Mouse (Mus musculus) A20 (cell line): ENCODE results near the gene Pygm.

ENCODE experiments used
- DNase-seq: peaks from one replicate; pipeline ENCODE4 v3.0.0-alpha.2; 2011; ENCODE audit warnings: low read depth, low spot score

Gene Pygm

GRCm38 (mm10) chr19:6352107-6352505 lies 32.1 kb upstream of the Pygm start:
- peak; percentile 76 for DNase-seq

DNA sequence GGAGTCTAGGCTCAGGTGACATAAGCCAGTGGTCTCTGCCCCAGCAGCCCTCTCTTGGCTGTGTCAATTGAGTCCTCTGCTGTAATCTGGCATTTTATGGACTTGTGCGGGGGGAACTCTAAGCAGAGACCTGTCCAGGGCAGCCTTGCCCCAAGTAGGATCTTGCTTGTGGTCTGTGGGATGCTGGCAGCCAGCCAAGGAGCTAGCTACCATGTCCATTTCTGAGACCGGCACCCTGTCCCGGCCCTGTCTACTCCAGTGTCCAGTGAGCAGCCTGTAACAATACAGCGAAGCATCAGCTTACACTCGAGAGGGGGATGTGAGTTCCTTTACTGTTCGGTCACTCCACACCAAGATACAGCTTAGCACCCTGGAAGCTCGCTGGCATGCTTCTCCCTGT lies 30.2 kb upstream of the Pygm start:
- no peak for DNase-seq

- DNase-seq: no peak
Observed at GRCm38 (mm10) chr19:6361291-6361690, 22.9 kb upstream of the Pygm start.

DNA sequence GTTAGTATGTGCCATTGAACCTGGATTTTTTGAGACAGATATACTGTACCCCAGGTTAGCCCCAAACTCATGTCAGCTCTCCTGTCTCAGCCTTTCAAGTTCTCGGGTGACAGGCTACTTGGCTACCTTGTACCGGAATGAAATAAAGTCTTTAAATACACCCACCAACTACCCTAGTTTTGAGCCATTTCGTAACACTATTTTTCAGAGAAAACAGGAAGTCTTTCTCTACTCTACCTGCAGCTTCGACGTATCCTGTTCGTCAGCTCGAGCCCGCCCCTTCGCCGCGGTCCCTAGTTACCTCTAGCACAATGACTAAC lies 21.1 kb upstream of the Pygm start:
- DNase-seq: no peak

DNA sequence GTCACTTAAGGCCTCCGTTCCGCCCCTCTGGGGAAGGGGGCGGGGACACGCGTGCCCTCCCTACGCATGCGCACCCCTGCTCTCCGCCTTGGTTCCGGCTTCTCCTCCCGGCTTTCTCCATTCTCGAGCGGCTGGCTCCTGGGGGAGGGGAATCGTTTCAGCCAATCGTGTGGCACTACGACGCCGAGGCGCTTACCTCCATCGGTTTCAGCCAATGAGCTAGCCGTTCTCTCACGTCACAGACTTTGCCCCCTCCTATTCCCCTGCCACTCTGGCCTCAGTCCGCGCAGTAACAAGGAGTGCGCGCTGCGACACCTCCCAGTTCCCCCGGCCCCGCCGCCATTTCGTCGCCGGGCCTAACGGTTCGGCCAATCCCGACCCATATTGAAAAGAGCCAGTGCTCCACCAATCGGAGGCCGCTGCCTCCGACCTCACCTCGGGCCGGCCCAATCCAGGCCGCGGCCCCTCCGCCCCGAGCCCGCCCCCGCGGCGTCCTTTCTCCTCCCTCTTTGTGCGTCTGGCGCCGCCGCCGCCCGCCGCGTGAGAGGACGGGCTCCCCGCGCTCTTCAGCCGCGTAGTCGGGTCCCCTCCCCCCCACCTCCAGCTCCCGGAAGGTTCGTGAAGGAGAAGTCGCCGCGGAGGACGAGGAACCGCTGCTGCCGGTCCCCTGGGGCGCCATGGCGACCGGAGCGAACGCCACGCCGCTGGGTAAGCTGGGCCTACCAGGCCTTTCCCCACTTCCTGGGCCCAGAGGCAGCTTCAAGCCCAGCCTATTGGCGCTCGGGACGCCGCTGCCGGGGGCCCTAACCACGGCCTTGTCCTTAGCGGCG lies 20.6 kb upstream of the Pygm start, which contains the start of gene Sf1:
Sf1 (plus strand) TSS at position 280 of the 830 bp plus-strand sequence.
- DNase-seq: peak; percentile 100

- DNase-seq: peak; percentile 93
Observed at GRCm38 (mm10) chr19:6364317-6364725, 19.9 kb upstream of the Pygm start.

DNA sequence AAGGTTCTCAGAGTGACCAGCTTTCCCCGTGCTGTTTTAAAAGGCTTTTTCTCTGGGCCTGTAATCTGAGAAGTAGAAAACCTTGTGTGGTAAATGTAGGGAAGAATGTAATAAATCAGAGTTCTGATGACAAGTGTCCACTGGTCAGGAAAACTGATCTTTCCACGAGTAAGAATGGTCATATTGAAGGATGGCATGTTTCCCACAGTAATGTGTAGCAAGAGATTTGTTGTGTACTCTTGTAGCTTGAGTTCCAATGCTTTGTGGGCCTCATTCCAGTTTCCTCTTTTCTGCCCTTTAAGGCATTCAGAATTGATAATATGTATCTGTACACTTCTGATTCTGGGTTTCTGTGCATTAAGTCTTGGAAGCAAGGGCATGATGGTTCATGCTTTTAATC lies 19.4 kb upstream of the Pygm start:
- DNase-seq: no peak

- DNase-seq: no peak
Observed at GRCm38 (mm10) chr19:6370175-6370574, 14.0 kb upstream of the Pygm start.

GRCm38 (mm10) chr19:6372433-6372832 lies 11.8 kb upstream of the Pygm start:
- DNase-seq: no peak

DNA sequence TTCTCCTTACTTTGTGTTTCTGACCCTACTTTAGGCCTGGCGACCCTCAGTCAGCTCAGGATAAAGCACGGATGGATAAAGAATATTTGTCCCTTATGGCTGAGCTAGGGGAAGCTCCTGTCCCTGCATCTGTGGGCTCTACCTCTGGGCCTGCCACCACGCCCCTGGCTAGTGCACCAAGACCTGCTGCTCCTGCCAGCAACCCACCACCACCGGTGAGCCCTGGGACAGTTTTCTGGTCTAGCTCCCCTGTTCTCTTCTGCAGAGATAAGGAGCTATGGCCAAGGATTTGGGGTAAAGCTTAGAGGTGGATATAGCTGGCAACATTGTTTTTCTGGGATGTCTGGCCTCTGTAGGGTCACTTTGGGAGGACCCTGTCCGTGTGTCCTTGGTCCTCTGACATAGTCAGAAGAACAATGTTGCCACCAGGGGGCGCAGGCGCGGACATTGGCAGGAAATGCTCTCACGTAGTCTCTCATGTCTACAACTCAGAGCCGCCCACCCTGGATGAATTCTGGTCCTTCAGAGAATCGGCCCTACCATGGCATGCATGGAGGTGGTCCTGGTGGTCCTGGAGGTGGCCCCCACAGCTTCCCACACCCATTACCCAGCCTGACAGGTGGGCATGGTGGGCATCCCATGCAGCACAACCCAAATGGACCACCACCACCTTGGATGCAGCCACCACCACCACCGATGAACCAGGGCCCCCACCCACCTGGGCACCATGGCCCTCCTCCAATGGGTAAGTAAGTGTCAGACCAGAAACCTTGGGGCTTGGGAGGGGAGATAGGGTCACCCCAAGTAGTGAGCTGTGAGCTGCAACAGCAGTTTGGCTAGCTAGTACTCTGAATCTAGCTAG lies 10.4 kb upstream of the Pygm start:
- DNase-seq: peak; percentile 65

- DNase-seq: no peak
Observed at GRCm38 (mm10) chr19:6374571-6374970, 9.6 kb upstream of the Pygm start.

DNA sequence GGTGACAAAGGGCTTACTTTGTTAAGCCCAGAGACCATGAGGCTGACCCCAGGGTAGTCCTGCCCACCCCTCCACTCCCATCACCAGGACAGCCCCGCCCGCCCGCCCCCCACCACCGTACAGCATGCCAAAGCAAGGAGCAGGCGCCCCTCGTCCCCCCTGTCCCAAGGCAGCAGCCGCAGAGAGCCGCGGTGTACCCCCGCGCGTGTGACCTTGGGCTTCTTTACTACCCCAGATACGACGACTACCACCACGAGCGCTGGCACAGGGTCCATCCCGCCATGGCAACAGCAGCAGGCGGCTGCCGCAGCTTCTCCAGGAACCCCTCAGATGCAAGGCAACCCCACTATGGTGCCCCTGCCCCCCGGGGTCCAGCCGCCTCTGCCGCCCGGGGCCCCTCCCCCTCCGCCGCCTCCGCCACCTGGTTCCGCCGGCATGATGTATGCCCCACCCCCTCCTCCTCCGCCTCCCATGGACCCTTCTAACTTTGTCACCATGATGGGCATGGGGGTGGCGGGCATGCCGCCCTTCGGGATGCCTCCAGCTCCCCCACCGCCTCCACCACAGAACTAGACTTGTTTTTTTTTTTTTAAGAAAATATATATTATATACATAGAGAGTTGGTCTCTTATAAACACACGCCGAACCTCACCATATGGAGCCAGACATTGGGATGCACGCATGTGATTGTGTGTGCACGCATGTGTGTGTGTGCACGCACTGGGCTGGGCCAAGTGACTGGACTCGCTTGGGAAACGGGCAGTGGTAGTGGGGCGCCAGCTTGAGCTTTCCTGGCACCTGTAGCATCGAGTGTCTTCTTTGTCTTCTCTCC lies 8.6 kb upstream of the Pygm start:
- DNase-seq: no peak

GRCm38 (mm10) chr19:6376255-6376564 lies 8.0 kb upstream of the Pygm start:
- no peak for DNase-seq

DNA sequence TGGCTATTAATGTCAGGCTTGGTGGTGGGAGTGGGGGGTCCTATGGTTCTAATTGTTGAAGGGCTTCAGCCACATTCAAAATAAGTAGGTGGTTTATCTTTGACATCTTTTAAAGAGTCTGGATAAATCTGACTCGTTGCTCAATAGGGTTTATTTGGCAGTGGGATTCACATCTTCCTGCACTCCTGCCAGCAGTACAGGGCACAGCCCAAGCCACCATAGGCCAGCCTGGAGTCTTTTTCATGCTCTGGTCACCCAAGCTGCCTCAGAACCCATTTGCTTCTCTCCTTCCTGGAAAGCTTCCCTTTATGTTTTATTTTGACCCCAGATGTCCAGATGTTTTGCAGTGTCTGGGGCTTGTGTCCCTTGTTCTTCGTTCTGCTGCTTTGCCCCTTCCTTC lies 7.6 kb upstream of the Pygm start:
- no peak for DNase-seq

DNA sequence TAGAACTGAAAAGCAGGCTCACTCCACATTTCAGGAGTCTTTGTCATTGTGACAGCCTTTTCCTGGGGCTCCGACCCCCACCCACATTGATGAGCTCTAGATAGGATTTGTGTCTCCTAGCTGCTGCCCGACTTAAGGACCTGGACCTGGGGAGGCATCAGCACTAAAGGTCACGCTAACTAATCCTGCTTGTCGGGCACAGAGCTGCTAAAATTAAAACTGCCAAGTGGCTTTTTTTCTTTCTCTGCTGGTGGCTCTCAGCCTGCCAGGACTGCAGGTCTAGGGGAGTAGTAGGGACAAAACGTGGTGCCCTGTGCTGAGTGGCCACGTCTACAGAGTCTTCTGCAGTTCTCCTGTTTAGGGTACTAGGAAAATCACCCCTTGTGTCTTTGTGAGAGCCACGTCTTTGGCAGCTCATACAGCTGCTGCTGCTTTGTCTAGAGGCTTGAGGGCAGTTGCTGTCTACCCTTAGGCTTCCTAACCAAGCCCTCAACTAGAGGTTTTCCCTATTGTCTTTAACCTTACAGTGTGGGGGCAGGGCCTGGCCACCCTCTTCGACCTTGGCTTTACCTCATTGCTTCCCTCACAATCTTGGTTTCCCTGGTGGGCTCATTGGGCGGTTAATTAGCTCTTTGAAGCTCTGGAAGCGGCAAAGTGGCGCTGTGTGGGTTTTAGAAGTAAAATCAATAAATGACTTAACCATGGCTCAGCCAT lies 6.7 kb upstream of the Pygm start:
- DNase-seq: no peak

DNA sequence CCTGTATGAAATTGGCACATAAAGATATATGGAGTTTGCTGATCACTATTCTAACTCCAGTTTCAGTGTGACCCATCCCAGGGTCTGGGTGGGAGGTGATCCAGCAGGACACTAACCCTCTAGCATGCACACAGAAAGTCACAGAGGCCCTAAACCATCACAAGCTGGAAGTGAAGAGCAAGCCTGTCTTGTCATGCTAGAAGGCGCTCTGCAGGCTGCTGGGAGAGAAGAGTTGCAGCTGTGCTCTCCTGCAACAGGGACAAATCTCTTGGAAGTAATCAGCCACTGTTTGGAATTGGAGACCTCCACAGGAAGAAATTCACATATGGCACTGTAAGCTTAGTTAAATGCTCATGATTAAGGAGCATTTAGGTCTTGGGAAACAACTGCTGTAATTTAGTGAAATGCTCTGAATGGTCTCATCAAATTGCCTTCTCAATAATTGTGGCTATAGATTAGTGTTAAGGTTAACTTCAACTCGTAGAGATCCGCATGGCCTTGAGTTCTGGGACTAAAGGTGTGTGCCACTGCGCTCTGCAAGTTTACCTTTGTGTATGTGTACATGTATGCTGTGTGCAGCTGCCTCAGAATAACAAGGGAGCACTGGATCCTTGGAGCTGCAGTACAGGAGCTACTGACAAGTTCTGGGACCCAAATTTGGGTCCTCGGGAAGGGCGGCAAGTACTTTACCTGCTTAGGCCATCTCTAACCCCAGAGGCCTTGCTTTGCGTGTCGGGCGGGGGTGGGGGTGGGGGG lies 3.6 kb upstream of the Pygm start:
- no peak for DNase-seq

DNA sequence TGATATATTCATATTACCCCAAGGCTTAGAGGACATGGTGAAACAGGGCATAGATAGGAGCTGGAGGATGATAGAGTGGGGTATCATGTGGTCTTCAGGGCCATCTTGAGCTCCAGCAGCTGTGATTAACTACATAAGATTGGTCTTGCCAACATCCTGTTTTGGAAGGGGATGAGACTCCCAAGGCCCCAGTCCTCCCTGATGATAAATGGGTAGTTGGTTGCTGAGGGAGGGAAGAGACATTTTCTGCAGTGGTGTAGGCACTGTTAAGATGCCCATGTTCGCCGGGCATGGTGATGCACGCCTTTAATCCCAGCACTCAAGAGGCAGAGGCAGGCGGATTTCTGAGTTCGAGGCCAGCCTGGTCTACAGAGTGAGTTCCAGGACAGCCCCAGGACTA lies 3.0 kb upstream of the Pygm start:
- no peak for DNase-seq

GRCm38 (mm10) chr19:6382323-6382924 lies 1.8 kb upstream of the Pygm start:
- DNase-seq: no peak

GRCm38 (mm10) chr19:6383470-6383869 lies 729 bp upstream of the Pygm start:
- DNase-seq: no peak

DNA sequence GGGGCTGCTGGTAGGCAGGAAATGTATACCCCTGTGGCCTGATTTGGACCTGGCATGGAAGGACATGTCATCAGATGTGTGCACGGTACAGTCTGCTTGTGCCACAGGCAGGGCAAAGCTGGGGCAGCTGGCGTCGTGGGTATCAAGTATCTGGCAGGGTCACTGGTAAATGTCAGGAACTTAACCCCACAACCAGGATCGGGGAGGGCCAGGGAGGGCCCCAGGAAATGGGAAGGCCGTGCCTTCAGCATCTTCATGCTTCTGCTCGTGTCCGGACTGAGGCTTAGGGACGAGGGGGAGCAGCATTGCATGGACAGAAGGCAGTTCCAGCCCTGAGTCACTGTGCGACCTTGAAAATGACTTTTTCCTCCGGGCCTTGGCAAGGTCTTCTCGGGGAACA lies 755 bp downstream of the Pygm start:
- DNase-seq: no peak
